Mouse (Mus musculus) forebrain, embryonic 14.5 days (tissue): ENCODE results near the gene Dnajc4. TPM values are rescaled to one million over a fixed set of nuclear protein-coding genes. Genes with fewer than 3 reads are reported as not detected.
"Not testable (repeated sequence)": the region's sequence is repeated elsewhere in the genome, so short reads cannot be mapped to it uniquely, and the experiment has no call there.

Experiments used
- ATAC-seq: fragments of 200-750 bp; cut with Nextera tagmentation; 2 replicates; pipeline ENCODE4 v1.8.0; 2017; ENCODE audit warnings: mild to moderate bottlenecking, moderate library complexity
- DNase-seq: peaks from one replicate; pipeline ENCODE4 v3.0.0-alpha.2; 2015; ENCODE audit warnings: low spot score
- H3K27ac ChIP-seq: fragments of 300-500 bp; sonication (generic); 2 replicates; pipeline ENCODE4 v1.5.1; 2014; ENCODE audit warnings: low read depth, mild to moderate bottlenecking, control low read depth, low read length, moderate library complexity
- H3K27me3 ChIP-seq: fragments of 300-500 bp; sonication (generic); replicated peaks from 2 replicates; pipeline ENCODE4 v1.6.1; 2014; ENCODE audit warnings: low read length, control low read depth, mixed read lengths; ENCODE audit not compliant: control insufficient read depth, insufficient read depth
- H3K36me3 ChIP-seq: fragments of 300-500 bp; sonication (generic); 2 replicates; pipeline ENCODE4 v1.6.1; 2014; ENCODE audit warnings: low read length, control low read depth; ENCODE audit not compliant: control insufficient read depth, insufficient read depth
- H3K4me1 ChIP-seq: fragments of 300-500 bp; sonication (generic); 2 replicates; pipeline ENCODE4 v1.6.1; 2014; ENCODE audit warnings: antibody characterized with exemption, low read length, control low read depth; ENCODE audit not compliant: control insufficient read depth, insufficient read depth
- H3K4me2 ChIP-seq: fragments of 300-500 bp; sonication (generic); 2 replicates; pipeline ENCODE4 v1.6.1; 2014; ENCODE audit warnings: mild to moderate bottlenecking, control low read depth, low read length
- H3K4me3 ChIP-seq: fragments of 300-500 bp; sonication (generic); 2 replicates; pipeline ENCODE4 v1.5.1; 2014; ENCODE audit warnings: low read depth, low read length, control low read depth
- H3K9ac ChIP-seq: fragments of 300-500 bp; sonication (generic); 2 replicates; pipeline ENCODE4 v1.6.1; 2014; ENCODE audit warnings: mild to moderate bottlenecking, low read length, control low read depth, moderate library complexity
- H3K9me3 ChIP-seq: fragments of 300-500 bp; sonication (generic); replicated peaks from 2 replicates; pipeline ENCODE4 v1.6.1; 2016; ENCODE audit warnings: low read length, control low read depth, mixed read lengths; ENCODE audit not compliant: control insufficient read depth
- WGBS: fragments of 180-500 bp; shearing (Covaris S2); extraction: QIAGEN DNeasy Blood & Tissue Kit; methylation state at CpG from one replicate; pipeline ENCODE4 v1.1.7; 2014; 5-methylcytosine and 5-hydroxymethylcytosine counted together
- polyA plus RNA-seq: library from polyadenylated mRNA; unstranded; fragments of >200 nt; fragmentation: Nextera tagmentation; extraction: Ambion mirVana; gene quantifications from 2 replicates; pipeline ENCODE4 v1.2.1, GENCODE M21; 2014

The Dnajc4 gene
- polyA plus RNA-seq, 1 experiment from 2014 or later, result 25.2 TPM

- ATAC-seq (no peak), DNase-seq (no peak)
- H3K4me3 ChIP-seq, result no peak overlapping the region
- H3K4me2 ChIP-seq, result no peak overlapping the region
- peaks cover 20% of the 10 kb centered on the region for H3K4me1 ChIP-seq
- no peak overlapping the region for H3K27ac ChIP-seq
- peaks cover 16% of the 10 kb centered on the region for H3K36me3 ChIP-seq
- no peak overlapping the region for H3K9ac ChIP-seq
- H3K9me3 ChIP-seq, result no peaks in the 10 kb centered on the region
- no peaks in the 10 kb centered on the region for H3K27me3 ChIP-seq
- 86% methylated on average over 9 of the region's 9 CpGs for WGBS
Measured at GRCm38 (mm10) chr19:6997721-6998290, 5.4 kb upstream of the Dnajc4 start.

GRCm38 (mm10) chr19:6996006-6996405, 3.6 kb upstream of the Dnajc4 start, which contains the start of the genes Nudt22 and Trpt1:
TSS of gene Nudt22 (minus strand) at chr19:6996117.
TSS of gene Trpt1 (plus strand) at chr19:6996131.
- Histone ChIP-seq H3K4me3 (peak within 1 kb of the TSS; percentile 57), H3K4me1 (peaks cover 24% of the 10 kb centered on the region), H3K4me2 (peak within 1 kb of the TSS; percentile 86), H3K36me3 (peaks cover 16% of the 10 kb centered on the region), H3K9ac (peak within 1 kb of the TSS; percentile 75), H3K27ac (peak within 1 kb of the TSS; percentile 58; the same call in 1 of the 2 replicates), H3K9me3 (no peaks in the 10 kb centered on the region), H3K27me3 (no peaks in the 10 kb centered on the region)
- peak; percentile 76 for ATAC-seq
- WGBS, result 1% methylated on average over 24 of the region's 24 CpGs
- peak; percentile 89 for DNase-seq

- H3K4me1 ChIP-seq, result peaks cover 24% of the 10 kb centered on the region
- no peaks in the 10 kb centered on the region for H3K9me3 ChIP-seq
- H3K36me3 ChIP-seq, result peaks cover 15% of the 10 kb centered on the region
- WGBS, result 54% methylated on average over 20 of the region's 21 CpGs
- peak overlapping the region; percentile 57 for H3K4me3 ChIP-seq
- H3K4me2 ChIP-seq, result peak overlapping the region; percentile 86
- H3K9ac ChIP-seq, result peak overlapping the region; percentile 75
- DNase-seq (no peak), ATAC-seq (no peak)
- no peaks in the 10 kb centered on the region for H3K27me3 ChIP-seq
- no peak overlapping the region for H3K27ac ChIP-seq
Measured at GRCm38 (mm10) chr19:6995255-6995991, 3.1 kb upstream of the Dnajc4 start.

GRCm38 (mm10) chr19:6994489-6994888, 2.1 kb upstream of the Dnajc4 start:
- no peaks in the 10 kb centered on the region for H3K9me3 ChIP-seq
- 87% methylated on average over 8 of the region's 8 CpGs for WGBS
- no peak overlapping the region for H3K9ac ChIP-seq
- no peak overlapping the region for H3K27ac ChIP-seq
- no peak overlapping the region for H3K4me3 ChIP-seq
- peaks cover 24% of the 10 kb centered on the region for H3K4me1 ChIP-seq
- no peaks in the 10 kb centered on the region for H3K27me3 ChIP-seq
- DNase-seq (no peak), ATAC-seq (no peak)
- H3K36me3 ChIP-seq, result peaks cover 6% of the 10 kb centered on the region
- no peak overlapping the region for H3K4me2 ChIP-seq

GRCm38 (mm10) chr19:6994002-6994401, 1.6 kb upstream of the Dnajc4 start:
- H3K4me3 ChIP-seq, result no peak overlapping the region
- peaks cover 24% of the 10 kb centered on the region for H3K4me1 ChIP-seq
- ATAC-seq (no peak), DNase-seq (no peak)
- H3K27me3 ChIP-seq, result no peaks in the 10 kb centered on the region
- no peak overlapping the region for H3K4me2 ChIP-seq
- WGBS, result 82% methylated on average over 8 of the region's 8 CpGs
- H3K9me3 ChIP-seq, result no peaks in the 10 kb centered on the region
- H3K36me3 ChIP-seq, result peaks cover 1% of the 10 kb centered on the region
- H3K27ac ChIP-seq, result no peak overlapping the region
- H3K9ac ChIP-seq, result no peak overlapping the region

GRCm38 (mm10) chr19:6993011-6993770, 819 bp upstream of the Dnajc4 start:
- Histone ChIP-seq H3K9me3 (no peaks in the 10 kb centered on the region), H3K36me3 (no peaks in the 10 kb centered on the region), H3K4me3 (peak overlapping the region; percentile 45), H3K4me2 (peak overlapping the region; percentile 66), H3K4me1 (peaks cover 25% of the 10 kb centered on the region), H3K27ac (peak overlapping the region; percentile 16; the same call in 1 of the 2 replicates), H3K27me3 (no peaks in the 10 kb centered on the region), H3K9ac (peak overlapping the region; percentile 75)
- ATAC-seq, result no peak; the same call in 1 of the 2 replicates
- 57% methylated on average over 14 of the region's 14 CpGs for WGBS
- no peak for DNase-seq

- H3K9me3 ChIP-seq, H3K36me3 ChIP-seq, H3K27ac ChIP-seq, H3K4me3 ChIP-seq, DNase-seq, H3K9ac ChIP-seq, ATAC-seq, H3K27me3 ChIP-seq: not testable (repeated sequence)
- WGBS, result 91% methylated on average over 6 of the region's 6 CpGs
- peaks cover 27% of the 10 kb centered on the region for H3K4me1 ChIP-seq
- peak overlapping the region; percentile 66; the same call in 1 of the 2 replicates for H3K4me2 ChIP-seq
Measured at GRCm38 (mm10) chr19:6991166-6991565, 1.2 kb downstream of the Dnajc4 start.

GRCm38 (mm10) chr19:6990712-6991111, 1.7 kb downstream of the Dnajc4 start:
- Histone ChIP-seq H3K4me2 (no peak overlapping the region), H3K9me3 (no peaks in the 10 kb centered on the region), H3K4me3 (no peak overlapping the region), H3K36me3 (no peaks in the 10 kb centered on the region), H3K27me3 (no peaks in the 10 kb centered on the region), H3K4me1 (peaks cover 30% of the 10 kb centered on the region), H3K9ac (no peak overlapping the region), H3K27ac (no peak overlapping the region)
- ATAC-seq (no peak), DNase-seq (no peak)
- 85% methylated on average over 6 of the region's 6 CpGs for WGBS
